Mouse (Mus musculus): ENCODE results near the gene Tmco3. TPM values are rescaled to one million over a fixed set of nuclear protein-coding genes. Genes with fewer than 3 reads are reported as not detected.
A peak's percentile ranks its signal among the peaks of the same experiment; 100 is the strongest.

Tmco3 gene
- polyA plus RNA-seq, 1 experiment, result 22.4 TPM

DNA sequence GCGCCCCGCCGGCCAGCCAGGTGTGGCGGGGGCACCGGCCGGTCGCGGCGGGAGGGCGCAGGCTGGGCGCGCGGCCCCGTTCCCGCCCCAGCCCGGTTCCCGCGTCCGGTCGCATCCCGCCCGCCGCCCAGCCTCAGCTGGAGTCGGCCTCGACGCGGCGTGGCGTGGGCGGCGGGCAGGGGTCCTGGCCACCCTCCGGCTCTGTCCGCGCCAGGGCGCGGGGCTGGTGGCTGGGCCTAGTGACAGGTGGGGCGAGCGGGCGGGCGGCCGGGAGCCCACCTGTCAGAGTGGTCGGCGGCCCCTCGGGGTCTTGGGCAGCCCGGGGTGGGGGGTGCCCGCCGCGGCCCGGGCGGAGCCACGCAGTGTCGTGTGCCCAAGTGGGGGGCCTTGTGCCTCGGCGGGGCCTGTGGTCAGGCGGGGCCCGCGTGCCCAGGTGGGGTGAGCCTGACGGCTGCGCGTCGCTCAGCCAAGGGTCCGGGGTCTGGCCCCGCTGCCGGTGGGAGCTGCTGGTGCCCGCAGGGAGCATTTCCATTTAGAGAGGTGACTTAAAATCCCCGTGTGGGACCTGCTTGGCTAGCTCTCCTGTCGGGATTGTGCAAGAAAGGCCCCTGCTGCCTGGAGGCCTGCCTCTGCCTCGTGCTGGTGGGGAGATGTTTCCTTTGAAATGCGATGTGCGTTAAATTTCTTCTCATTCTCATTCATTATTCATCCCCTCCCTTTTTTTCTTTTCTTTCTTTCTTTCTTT lies 51.1 kb downstream of the Tmco3 start:
- 1% methylated on average over 70 of the region's 70 CpGs for WGBS
- TF ChIP-seq CTCF (IDR thresholded peaks at IDR 0.05; ENCODE audit: borderline replicate concordance, control insufficient read depth, extremely low read depth, insufficient read depth, low read length, poor library complexity) (no peak), POLR2A (IDR thresholded peaks at IDR 0.05; ENCODE audit: control insufficient read depth, extremely low read depth, insufficient read depth, low read length, poor library complexity) (no peak)
- peak; percentile 44 for DNase-seq
- no peaks in the 10 kb centered on the region for H3K27me3 ChIP-seq (ENCODE audit: control insufficient read depth, insufficient read depth, low read length)
- no peak overlapping the region for H3K27ac ChIP-seq (ENCODE audit: control insufficient read depth, insufficient read depth, low read length)
- H3K4me3 ChIP-seq (ENCODE audit: control insufficient read depth, insufficient read depth, low read length), result peak overlapping the region; percentile 82
- peaks cover 10% of the 10 kb centered on the region for H3K36me3 ChIP-seq (ENCODE audit: control insufficient read depth, insufficient read depth, low read length)
- H3K4me1 ChIP-seq (replicated peaks; ENCODE audit: control insufficient read depth, insufficient read depth, low read length), result peaks cover 7% of the 10 kb centered on the region

DNA sequence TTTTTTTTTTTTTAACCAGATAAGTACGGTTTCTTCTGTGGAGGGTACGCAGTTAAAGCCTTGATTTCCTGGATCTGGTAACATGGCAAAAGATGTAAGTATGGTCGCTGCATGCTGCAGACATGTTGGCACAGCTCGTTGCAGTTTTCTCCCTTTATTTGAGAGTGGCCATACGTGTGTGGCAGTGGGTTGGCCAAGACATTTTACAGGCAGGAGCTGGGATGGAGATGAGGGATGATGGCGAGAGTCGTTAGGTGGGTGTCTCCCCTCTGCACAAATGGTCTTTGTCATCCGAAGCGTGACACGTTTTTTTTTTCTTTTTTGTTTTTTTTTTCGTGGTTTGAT lies 51.6 kb downstream of the Tmco3 start:
- peaks cover 7% of the 10 kb centered on the region for H3K4me1 ChIP-seq (replicated peaks; ENCODE audit: control insufficient read depth, insufficient read depth, low read length)
- TF ChIP-seq CTCF (IDR thresholded peaks at IDR 0.05; ENCODE audit: borderline replicate concordance, control insufficient read depth, extremely low read depth, insufficient read depth, low read length, poor library complexity), result no peak
- no peak for TF ChIP-seq POLR2A (IDR thresholded peaks at IDR 0.05; ENCODE audit: control insufficient read depth, extremely low read depth, insufficient read depth, low read length, poor library complexity)
- no peak for DNase-seq
- no peak overlapping the region for H3K27ac ChIP-seq (ENCODE audit: control insufficient read depth, insufficient read depth, low read length)
- H3K36me3 ChIP-seq (ENCODE audit: control insufficient read depth, insufficient read depth, low read length), result peaks cover 13% of the 10 kb centered on the region
- 8% methylated on average over 11 of the region's 11 CpGs for WGBS
- peak overlapping the region; percentile 19 for H3K4me3 ChIP-seq (ENCODE audit: control insufficient read depth, insufficient read depth, low read length)
- H3K27me3 ChIP-seq (ENCODE audit: control insufficient read depth, insufficient read depth, low read length), result no peaks in the 10 kb centered on the region

DNA sequence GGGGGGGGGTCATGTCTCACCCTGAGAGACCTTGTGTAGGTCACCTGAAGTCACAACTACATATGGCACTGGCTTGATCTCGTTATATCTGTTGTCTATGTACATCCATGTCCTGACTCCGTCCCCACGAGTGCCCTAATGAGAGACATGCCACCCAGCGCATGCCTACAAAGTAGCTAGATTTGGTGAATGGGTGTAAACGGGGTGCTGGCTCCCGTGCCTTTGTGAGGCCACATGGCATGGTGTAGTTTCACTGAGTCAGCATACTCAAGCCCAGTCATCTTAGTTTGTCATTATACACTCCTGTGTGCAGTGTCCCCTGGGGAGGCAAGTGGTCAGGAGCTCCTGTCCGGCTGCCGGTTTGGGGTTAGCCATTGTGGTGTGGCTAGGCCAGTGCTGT lies 52.7 kb downstream of the Tmco3 start:
- DNase-seq, result no peak
- H3K4me3 ChIP-seq (ENCODE audit: control insufficient read depth, insufficient read depth, low read length), result no peak overlapping the region
- H3K4me1 ChIP-seq (replicated peaks; ENCODE audit: control insufficient read depth, insufficient read depth, low read length), result peaks cover 7% of the 10 kb centered on the region
- 89% methylated on average over 8 of the region's 8 CpGs for WGBS
- TF ChIP-seq POLR2A (IDR thresholded peaks at IDR 0.05; ENCODE audit: control insufficient read depth, extremely low read depth, insufficient read depth, low read length, poor library complexity) (no peak), CTCF (IDR thresholded peaks at IDR 0.05; ENCODE audit: borderline replicate concordance, control insufficient read depth, extremely low read depth, insufficient read depth, low read length, poor library complexity) (no peak)
- no peaks in the 10 kb centered on the region for H3K27me3 ChIP-seq (ENCODE audit: control insufficient read depth, insufficient read depth, low read length)
- no peak overlapping the region for H3K27ac ChIP-seq (ENCODE audit: control insufficient read depth, insufficient read depth, low read length)
- peaks cover 16% of the 10 kb centered on the region for H3K36me3 ChIP-seq (ENCODE audit: control insufficient read depth, insufficient read depth, low read length)

DNA sequence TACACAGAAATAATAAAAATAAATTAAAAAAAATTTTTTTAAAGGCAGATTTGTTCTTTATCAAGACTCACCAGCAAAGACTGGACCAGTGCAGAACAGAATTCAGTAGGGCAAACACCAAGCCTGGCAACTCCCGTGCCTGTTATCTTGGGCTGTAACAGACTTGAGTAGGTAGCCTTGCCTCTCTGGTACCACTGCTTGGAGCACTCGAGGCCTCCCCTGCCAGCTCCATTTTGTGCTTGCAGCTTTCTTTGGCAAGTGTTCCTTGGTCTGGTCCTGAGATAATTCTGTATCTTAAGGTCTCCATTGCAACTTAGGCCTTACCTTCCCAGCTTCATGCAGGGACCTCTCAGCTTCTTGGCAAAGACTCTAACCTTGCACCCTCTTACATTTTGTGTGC lies 54.4 kb downstream of the Tmco3 start:
- DNase-seq, result no peak
- 94% methylated on average over 2 of the region's 2 CpGs for WGBS
- Histone ChIP-seq H3K27ac (ENCODE audit: control insufficient read depth, insufficient read depth, low read length) (no peak overlapping the region), H3K27me3 (ENCODE audit: control insufficient read depth, insufficient read depth, low read length) (no peaks in the 10 kb centered on the region), H3K36me3 (ENCODE audit: control insufficient read depth, insufficient read depth, low read length) (peaks cover 16% of the 10 kb centered on the region), H3K4me1 (replicated peaks; ENCODE audit: control insufficient read depth, insufficient read depth, low read length) (peaks cover 7% of the 10 kb centered on the region), H3K4me3 (ENCODE audit: control insufficient read depth, insufficient read depth, low read length) (no peak overlapping the region)
- TF ChIP-seq CTCF (IDR thresholded peaks at IDR 0.05; ENCODE audit: borderline replicate concordance, control insufficient read depth, extremely low read depth, insufficient read depth, low read length, poor library complexity) (no peak), POLR2A (IDR thresholded peaks at IDR 0.05; ENCODE audit: control insufficient read depth, extremely low read depth, insufficient read depth, low read length, poor library complexity) (no peak)

DNA sequence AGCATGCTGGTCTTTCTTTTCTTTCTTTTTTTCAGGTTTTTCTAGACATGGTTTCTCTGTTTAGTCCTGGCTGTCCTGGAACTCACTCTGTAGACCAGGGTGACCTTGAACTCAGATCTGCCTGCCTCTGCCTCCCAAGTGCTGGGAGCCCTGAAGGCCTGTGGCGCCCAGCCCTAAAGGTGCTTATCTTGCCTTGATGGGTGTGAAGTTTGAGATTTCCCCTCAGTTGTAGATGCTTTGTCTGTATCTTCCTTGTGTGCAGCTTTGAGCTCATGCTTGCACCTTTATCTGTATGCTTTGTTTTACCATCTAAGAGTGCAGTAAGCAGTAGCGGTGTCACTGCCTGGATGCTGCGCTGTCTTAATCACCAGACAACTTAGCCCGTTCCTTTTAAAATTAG lies 55.1 kb downstream of the Tmco3 start:
- no peaks in the 10 kb centered on the region for H3K27me3 ChIP-seq (ENCODE audit: control insufficient read depth, insufficient read depth, low read length)
- H3K27ac ChIP-seq (ENCODE audit: control insufficient read depth, insufficient read depth, low read length), result no peak overlapping the region
- peaks cover 16% of the 10 kb centered on the region for H3K36me3 ChIP-seq (ENCODE audit: control insufficient read depth, insufficient read depth, low read length)
- no peak for DNase-seq
- TF ChIP-seq CTCF (IDR thresholded peaks at IDR 0.05; ENCODE audit: borderline replicate concordance, control insufficient read depth, extremely low read depth, insufficient read depth, low read length, poor library complexity), result no peak
- TF ChIP-seq POLR2A (IDR thresholded peaks at IDR 0.05; ENCODE audit: control insufficient read depth, extremely low read depth, insufficient read depth, low read length, poor library complexity), result no peak
- H3K4me3 ChIP-seq (ENCODE audit: control insufficient read depth, insufficient read depth, low read length), result no peak overlapping the region
- 96% methylated on average over 4 of the region's 4 CpGs for WGBS
- H3K4me1 ChIP-seq (replicated peaks; ENCODE audit: control insufficient read depth, insufficient read depth, low read length), result peaks cover 6% of the 10 kb centered on the region

DNA sequence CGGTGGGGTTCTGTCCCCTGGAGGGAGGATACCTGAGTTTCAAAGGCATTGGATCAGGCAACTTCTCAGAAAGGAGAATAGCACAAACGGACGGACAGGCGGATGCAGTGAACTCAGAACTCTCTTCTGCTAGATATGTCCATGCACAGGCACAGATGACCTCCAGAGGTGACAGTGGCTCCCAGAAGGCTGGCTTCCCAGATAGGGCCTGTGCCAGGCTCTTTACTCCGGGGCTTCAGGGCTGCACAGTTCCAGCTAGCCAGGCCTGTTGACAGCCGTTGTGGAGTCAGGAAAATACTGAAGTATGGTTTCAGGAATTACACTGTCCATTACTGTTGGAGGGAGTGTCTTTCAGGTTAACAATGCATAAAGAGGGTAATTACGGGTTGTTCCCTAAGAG lies 62.1 kb downstream of the Tmco3 start:
- H3K27me3 ChIP-seq (ENCODE audit: control insufficient read depth, insufficient read depth, low read length), result no peaks in the 10 kb centered on the region
- H3K27ac ChIP-seq (ENCODE audit: control insufficient read depth, insufficient read depth, low read length), result no peak overlapping the region
- TF ChIP-seq CTCF (IDR thresholded peaks at IDR 0.05; ENCODE audit: borderline replicate concordance, control insufficient read depth, extremely low read depth, insufficient read depth, low read length, poor library complexity) (no peak), POLR2A (IDR thresholded peaks at IDR 0.05; ENCODE audit: control insufficient read depth, extremely low read depth, insufficient read depth, low read length, poor library complexity) (no peak)
- H3K4me3 ChIP-seq (ENCODE audit: control insufficient read depth, insufficient read depth, low read length), result no peak overlapping the region
- no peaks in the 10 kb centered on the region for H3K4me1 ChIP-seq (replicated peaks; ENCODE audit: control insufficient read depth, insufficient read depth, low read length)
- DNase-seq, result no peak
- H3K36me3 ChIP-seq (ENCODE audit: control insufficient read depth, insufficient read depth, low read length), result peaks cover 34% of the 10 kb centered on the region
- 97% methylated on average over 7 of the region's 7 CpGs for WGBS

DNA sequence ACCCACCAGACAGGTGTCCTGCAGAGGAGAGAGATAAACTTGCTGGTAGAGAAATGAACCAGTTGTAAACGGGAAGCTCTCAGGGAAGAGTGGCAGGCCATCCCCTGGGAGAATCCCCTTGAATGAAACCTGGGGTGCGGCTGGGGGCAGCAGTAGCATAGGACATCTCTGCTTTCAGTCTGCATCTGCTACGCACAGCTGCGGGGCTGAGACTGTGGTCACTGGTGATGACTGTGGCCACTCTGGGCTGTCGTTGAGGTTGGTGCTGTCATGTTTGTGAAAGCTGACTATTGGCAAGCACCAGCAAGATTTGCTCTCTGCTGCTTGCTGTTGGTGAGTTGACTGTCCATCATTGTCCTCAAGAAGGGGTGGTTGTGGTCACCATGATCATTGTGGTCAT lies 63.6 kb downstream of the Tmco3 start:
- no peak overlapping the region for H3K27ac ChIP-seq (ENCODE audit: control insufficient read depth, insufficient read depth, low read length)
- no peak for DNase-seq
- H3K36me3 ChIP-seq (ENCODE audit: control insufficient read depth, insufficient read depth, low read length), result peaks cover 44% of the 10 kb centered on the region
- 89% methylated on average over 5 of the region's 5 CpGs for WGBS
- no peaks in the 10 kb centered on the region for H3K4me1 ChIP-seq (replicated peaks; ENCODE audit: control insufficient read depth, insufficient read depth, low read length)
- no peak for TF ChIP-seq POLR2A (IDR thresholded peaks at IDR 0.05; ENCODE audit: control insufficient read depth, extremely low read depth, insufficient read depth, low read length, poor library complexity)
- H3K27me3 ChIP-seq (ENCODE audit: control insufficient read depth, insufficient read depth, low read length), result no peaks in the 10 kb centered on the region
- H3K4me3 ChIP-seq (ENCODE audit: control insufficient read depth, insufficient read depth, low read length), result no peak overlapping the region

All from thymus, adult 2 months (tissue).